Mouse (Mus musculus): ENCODE measurements at regions not wholly inside any gene's neighbourhood (a gene's known extent, or its start where the extent isn't known, plus 50 kb on each side); places are given as distances from the start of the nearest gene placed in this dataset.

- no peak for DNase-seq
Measured at GRCm38 (mm10) chr16:93384039-93384537, 219.8 kb downstream of the Setd4 start.

GRCm38 (mm10) chr16:93382945-93383344 lies 220.9 kb downstream of the Setd4 start:
- DNase-seq, result no peak

GRCm38 (mm10) chr16:93380717-93381671 lies 222.9 kb downstream of the Setd4 start:
- DNase-seq, result no peak

- DNase-seq, result no peak
Measured at GRCm38 (mm10) chr16:93380117-93380516, 223.7 kb downstream of the Setd4 start.

GRCm38 (mm10) chr16:93379611-93380010 lies 224.3 kb downstream of the Setd4 start:
- no peak for DNase-seq

- DNase-seq, result no peak
Measured at GRCm38 (mm10) chr16:93374669-93375068, 229.2 kb downstream of the Setd4 start.

GRCm38 (mm10) chr16:93369766-93370146 lies 234.1 kb downstream of the Setd4 start:
- no peak for DNase-seq

GRCm38 (mm10) chr16:93368824-93369765 lies 234.8 kb downstream of the Setd4 start:
- DNase-seq, result no peak

GRCm38 (mm10) chr16:93367995-93368394 lies 235.9 kb downstream of the Setd4 start:
- no peak for DNase-seq

GRCm38 (mm10) chr16:93367246-93367805 lies 236.5 kb downstream of the Setd4 start:
- DNase-seq, result no peak

GRCm38 (mm10) chr16:93366383-93366941 lies 237.4 kb downstream of the Setd4 start:
- no peak for DNase-seq

- DNase-seq, result no peak
Measured at GRCm38 (mm10) chr16:93365236-93365951, 238.5 kb downstream of the Setd4 start.

GRCm38 (mm10) chr16:93359772-93360171 lies 244.1 kb downstream of the Setd4 start:
- no peak for DNase-seq

GRCm38 (mm10) chr16:93358613-93359012 lies 245.2 kb downstream of the Setd4 start:
- no peak for DNase-seq

GRCm38 (mm10) chr16:93358166-93358565 lies 245.7 kb downstream of the Setd4 start:
- no peak for DNase-seq

GRCm38 (mm10) chr16:93355204-93355899 lies 248.5 kb downstream of the Setd4 start:
- DNase-seq, result no peak

GRCm38 (mm10) chr16:93353971-93354370 lies 249.9 kb downstream of the Setd4 start:
- no peak for DNase-seq

GRCm38 (mm10) chr16:93344555-93344954 lies 259.3 kb downstream of the Setd4 start:
- no peak for DNase-seq

- peak in 1 of 2 experiments; percentile 13 for DNase-seq
Measured at GRCm38 (mm10) chr16:93342701-93343100, 261.2 kb downstream of the Setd4 start.

- DNase-seq, result no peak
Measured at GRCm38 (mm10) chr16:93341791-93342190, 262.1 kb downstream of the Setd4 start.

- DNase-seq, result no peak
Measured at GRCm38 (mm10) chr16:93338806-93339205, 265.1 kb downstream of the Setd4 start.
